Comparison of ENCODE assay signal across 8 mouse cellular contexts in the genomic region with DNA sequence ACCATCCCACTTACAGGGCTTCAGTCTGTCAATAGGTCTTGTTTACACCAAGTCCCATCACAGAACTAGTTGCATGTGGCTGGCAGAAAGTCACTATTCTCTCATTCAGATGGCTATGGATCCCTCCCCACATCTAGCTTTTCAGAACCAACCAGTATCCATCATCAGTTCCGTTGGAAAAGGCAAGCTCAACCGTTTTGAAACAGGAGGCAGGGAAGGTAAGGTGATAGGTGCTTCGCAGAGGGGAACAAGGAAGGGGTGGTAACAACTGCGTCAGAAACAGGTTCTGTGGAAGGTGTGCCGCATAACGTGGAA. TPM values are rescaled to one million over a fixed set of nuclear protein-coding genes. Genes with fewer than 3 reads are reported as not detected.
DNase-seq lines count a peak whose midpoint lies in the region; ATAC-seq and TF ChIP-seq lines count a peak whose summit lies in the region.

No protein-coding gene starts in this region.

- peak overlapping the region; percentile 84 for H3K4me2 ChIP-seq in intestine, embryonic 14.5 days (ENCODE audit: low read length)
- H3K4me2 ChIP-seq in neural tube, embryonic 12.5 days (replicated peaks), result peak overlapping the region; percentile 75

- peak overlapping the region; percentile 82 for H3K4me3 ChIP-seq in left cerebral cortex, adult 2 months
- peak overlapping the region; percentile 73 for H3K4me3 ChIP-seq in embryonic facial prominence, embryonic 10.5 days
- H3K4me3 ChIP-seq in intestine, embryonic 14.5 days (ENCODE audit: low read depth, low read length), result peak overlapping the region; percentile 69
- H3K4me3 ChIP-seq in neural tube, embryonic 12.5 days, result peak overlapping the region; percentile 32

- no peaks in the 10 kb centered on the region for H3K9me3 ChIP-seq in embryonic facial prominence, embryonic 10.5 days
- no peaks in the 10 kb centered on the region for H3K9me3 ChIP-seq in intestine, embryonic 14.5 days (ENCODE audit: control insufficient read depth, low read length)
- no peaks in the 10 kb centered on the region for H3K9me3 ChIP-seq in neural tube, embryonic 12.5 days

- H3K27ac ChIP-seq in left cerebral cortex, adult 2 months, result peak overlapping the region; percentile 86
- peak overlapping the region; percentile 88; the same call in 1 of the 2 replicates for H3K27ac ChIP-seq in embryonic facial prominence, embryonic 10.5 days (replicated peaks)
- peak overlapping the region; percentile 25; the same call in 1 of the 2 replicates for H3K27ac ChIP-seq in intestine, embryonic 14.5 days (ENCODE audit: low read depth)
- 0 out of 2 replicates have a peak overlapping the region, but pooled peaks have one; percentile 43 for H3K27ac ChIP-seq in neural tube, embryonic 12.5 days

- no peak for TF ChIP-seq CTCF in left cerebral cortex, adult 2 months (IDR thresholded peaks at IDR 0.05)

- intact Hi-C loops in left cerebral cortex, adult 2 months (cut with DNase I), result loop anchor here (1.0 to 10.0 kb wide), 3 partner anchors 15 to 878 kb away; no protein-coding TSS in a partner anchor
- intact Hi-C loops in left cerebral cortex, postnatal 14 days (cut with DNase I), result loop anchor here (5.0 kb wide), 2 partner anchors 250 to 265 kb away; partner anchors contain the start of gene Xpo1

- WGBS in embryonic facial prominence, embryonic 10.5 days, result 8% methylated on average over 6 of the region's 6 CpGs
- 3% methylated on average over 6 of the region's 6 CpGs for WGBS in intestine, embryonic 14.5 days
- WGBS in neural tube, embryonic 12.5 days, result 6% methylated on average over 6 of the region's 6 CpGs

- no peaks in the 10 kb centered on the region for H3K27me3 ChIP-seq in embryonic facial prominence, embryonic 10.5 days (replicated peaks; ENCODE audit: low read depth, poor library complexity, severe bottlenecking)
- no peaks in the 10 kb centered on the region for H3K27me3 ChIP-seq in intestine, embryonic 14.5 days (replicated peaks; ENCODE audit: control insufficient read depth, insufficient read depth, low read length)
- no peaks in the 10 kb centered on the region for H3K27me3 ChIP-seq in neural tube, embryonic 12.5 days (replicated peaks)

- H3K36me3 ChIP-seq in embryonic facial prominence, embryonic 10.5 days (replicated peaks), result peaks cover 41% of the 10 kb centered on the region
- H3K36me3 ChIP-seq in intestine, embryonic 14.5 days (ENCODE audit: control insufficient read depth, insufficient read depth, low read length), result peaks cover 30% of the 10 kb centered on the region
- H3K36me3 ChIP-seq in neural tube, embryonic 12.5 days, result peaks cover 18% of the 10 kb centered on the region

- ATAC-seq in intestine, embryonic 14.5 days (replicated peaks; ENCODE audit: low FRiP score, low TSS enrichment, low read depth), result peak; percentile 36; the same call in 1 of the 2 replicates
- ATAC-seq in neural tube, embryonic 12.5 days (ENCODE audit: low FRiP score, low read depth), result peak; percentile 25

- DNase-seq in left cerebral cortex, adult 2 months (ENCODE audit: extremely low spot score in 1 of 2, low spot score in 2 of 2), result peak in 1 of 2 experiments; percentile 13
- no peak for DNase-seq in left cerebral cortex, postnatal 14 days (ENCODE audit: low spot score in 2 of 2)
- DNase-seq in embryonic facial prominence, embryonic 10.5 days (ENCODE audit: low spot score), result no peak
- DNase-seq in intestine, embryonic 14.5 days (ENCODE audit: low spot score), result no peak
- DNase-seq in right cerebral cortex, postnatal 4 days, result no peak
- DNase-seq in cerebellum, adult 18-20 months, result no peak
- DNase-seq in left cerebral cortex, adult 18-20 months (ENCODE audit: low spot score in 2 of 2), result no peak

- peaks cover 6% of the 10 kb centered on the region for H3K4me1 ChIP-seq in embryonic facial prominence, embryonic 10.5 days
- H3K4me1 ChIP-seq in intestine, embryonic 14.5 days (replicated peaks; ENCODE audit: control insufficient read depth, insufficient read depth, low read length), result peaks cover 4% of the 10 kb centered on the region
- H3K4me1 ChIP-seq in neural tube, embryonic 12.5 days, result no peaks in the 10 kb centered on the region

- peak overlapping the region; percentile 18; the same call in 1 of the 2 replicates for H3K9ac ChIP-seq in intestine, embryonic 14.5 days (ENCODE audit: low read length)
- H3K9ac ChIP-seq in neural tube, embryonic 12.5 days, result peak overlapping the region; percentile 48

RNA-seq across cellular contexts. Expression of gene Fam161a, which starts 0.2 kb away (rescaled TPM):
- 1 to 10 TPM; 4.9 to 5.0 TPM for total RNA-seq in left cerebral cortex, adult 2 months (2021)
- total RNA-seq in left cerebral cortex, postnatal 14 days (2021), result 1 to 10 TPM; 2.9 to 3.9 TPM
- polyA plus RNA-seq in embryonic facial prominence, embryonic 10.5 days (2016; fragmentation: Nextera tagmentation; extraction: Ambion mirVana), result 2.8 and 2.9 TPM in 2 replicates
- polyA plus RNA-seq in intestine, embryonic 14.5 days (2014; fragmentation: Nextera tagmentation; extraction: Ambion mirVana), result 1.6 and 2.1 TPM in 2 replicates
- 3.3 and 4.8 TPM in 2 replicates for polyA plus RNA-seq in neural tube, embryonic 12.5 days (2016; fragmentation: Nextera tagmentation; extraction: Ambion mirVana)
- 1 to 10 TPM; 3.2 to 5.2 TPM for total RNA-seq in left cerebral cortex, adult 18-20 months (2021)

RNA-seq across cellular contexts. Expression of gene Cct4, which starts 16.8 kb away (rescaled TPM):
- 100 to 1,000 TPM in 1 of 2 experiments, 10 to 100 TPM in 1; 97.1 to 104 TPM for total RNA-seq in left cerebral cortex, adult 2 months (2021)
- total RNA-seq in left cerebral cortex, postnatal 14 days (2021), result 100 to 1,000 TPM in 1 of 2 experiments, 10 to 100 TPM in 1; 94.9 to 101 TPM
- 422 and 440 TPM in 2 replicates for polyA plus RNA-seq in embryonic facial prominence, embryonic 10.5 days (2016; fragmentation: Nextera tagmentation; extraction: Ambion mirVana)
- polyA plus RNA-seq in intestine, embryonic 14.5 days (2014; fragmentation: Nextera tagmentation; extraction: Ambion mirVana), result 288 and 312 TPM in 2 replicates
- polyA plus RNA-seq in neural tube, embryonic 12.5 days (2016; fragmentation: Nextera tagmentation; extraction: Ambion mirVana), result 346 and 347 TPM in 2 replicates
- total RNA-seq in left cerebral cortex, adult 18-20 months (2021), result 100 to 1,000 TPM; 111 to 117 TPM

RNA-seq across cellular contexts. Expression of gene Commd1, which starts 24.9 kb away (rescaled TPM):
- 10 to 100 TPM; 36.7 to 47.7 TPM for total RNA-seq in left cerebral cortex, adult 2 months (2021)
- total RNA-seq in left cerebral cortex, postnatal 14 days (2021), result 10 to 100 TPM; 39.0 to 39.2 TPM
- 367 and 371 TPM in 2 replicates for polyA plus RNA-seq in embryonic facial prominence, embryonic 10.5 days (2016; fragmentation: Nextera tagmentation; extraction: Ambion mirVana)
- polyA plus RNA-seq in intestine, embryonic 14.5 days (2014; fragmentation: Nextera tagmentation; extraction: Ambion mirVana), result 411 and 426 TPM in 2 replicates
- 302 and 325 TPM in 2 replicates for polyA plus RNA-seq in neural tube, embryonic 12.5 days (2016; fragmentation: Nextera tagmentation; extraction: Ambion mirVana)
- total RNA-seq in left cerebral cortex, adult 18-20 months (2021), result 10 to 100 TPM; 46.4 to 47.6 TPM

RNA-seq across cellular contexts. Expression of gene Gm28048, which starts 25.2 kb away (rescaled TPM):
- 10 to 100 TPM in 1 of 2 experiments, 1 to 10 TPM in 1; 9.5 to 14.7 TPM for total RNA-seq in left cerebral cortex, adult 2 months (2021)
- 10 to 100 TPM; 10.3 to 13.5 TPM for total RNA-seq in left cerebral cortex, postnatal 14 days (2021)
- 4.3 and 4.6 TPM in 2 replicates for polyA plus RNA-seq in embryonic facial prominence, embryonic 10.5 days (2016; fragmentation: Nextera tagmentation; extraction: Ambion mirVana)
- 15.2 and 16.0 TPM in 2 replicates for polyA plus RNA-seq in intestine, embryonic 14.5 days (2014; fragmentation: Nextera tagmentation; extraction: Ambion mirVana)
- 5.6 and 6.2 TPM in 2 replicates for polyA plus RNA-seq in neural tube, embryonic 12.5 days (2016; fragmentation: Nextera tagmentation; extraction: Ambion mirVana)
- 10 to 100 TPM; 10.1 to 11.3 TPM for total RNA-seq in left cerebral cortex, adult 18-20 months (2021)

RNA-seq across cellular contexts. Expression of gene Zrsr1, which starts 35.3 kb away (rescaled TPM):
- total RNA-seq in left cerebral cortex, adult 2 months (2021), result 10 to 100 TPM; 70.0 to 75.6 TPM
- 10 to 100 TPM; 53.1 to 56.3 TPM for total RNA-seq in left cerebral cortex, postnatal 14 days (2021)
- polyA plus RNA-seq in embryonic facial prominence, embryonic 10.5 days (2016; fragmentation: Nextera tagmentation; extraction: Ambion mirVana), result 2.4 TPM in 2 replicates
- 1.4 and 2.7 TPM in 2 replicates for polyA plus RNA-seq in intestine, embryonic 14.5 days (2014; fragmentation: Nextera tagmentation; extraction: Ambion mirVana)
- polyA plus RNA-seq in neural tube, embryonic 12.5 days (2016; fragmentation: Nextera tagmentation; extraction: Ambion mirVana), result 4.6 and 6.3 TPM in 2 replicates
- 10 to 100 TPM; 70.9 to 72.5 TPM for total RNA-seq in left cerebral cortex, adult 18-20 months (2021)

Comparison
In these comparisons a context has a peak if more than half of its experiments do, and no peak if none do; other contexts are left out.
1. H3K27ac ChIP-seq: peak in every context shown above with its lines; median percentile 88 in embryonic facial prominence, embryonic 10.5 days; 86 in left cerebral cortex, adult 2 months; 43 in neural tube, embryonic 12.5 days; 25 in intestine, embryonic 14.5 days.
2. H3K4me3 ChIP-seq: peak in every context shown above with its lines; median percentile 82 in left cerebral cortex, adult 2 months; 73 in embryonic facial prominence, embryonic 10.5 days; 69 in intestine, embryonic 14.5 days; 32 in neural tube, embryonic 12.5 days.